Mouse (Mus musculus) splenic B cell, adult 2 months (primary cell): Measurements from ENCODE around the gene Bicral.
"Not testable (repeated sequence)": the region's sequence is repeated elsewhere in the genome, so short reads cannot be mapped to it uniquely, and the experiment has no call there.

ENCODE experiments used
- DNase-seq: peaks from one replicate; pipeline ENCODE4 v3.0.0-alpha.2; 2011; ENCODE audit warnings: low read depth, low spot score
- H3K27me3 ChIP-seq: 2 replicates; pipeline ENCODE4 v1.6.1; 2012; ENCODE audit warnings: mild to moderate bottlenecking, low read length, moderate library complexity, mixed read lengths; ENCODE audit not compliant: control insufficient read depth, poor library complexity, insufficient read depth, severe bottlenecking
- H3K36me3 ChIP-seq: 2 replicates; pipeline ENCODE4 v1.6.1; 2012; ENCODE audit warnings: mild to moderate bottlenecking, low read length, moderate library complexity, mixed read lengths; ENCODE audit not compliant: control insufficient read depth, poor library complexity, insufficient read depth, severe bottlenecking

Bicral gene

DNA sequence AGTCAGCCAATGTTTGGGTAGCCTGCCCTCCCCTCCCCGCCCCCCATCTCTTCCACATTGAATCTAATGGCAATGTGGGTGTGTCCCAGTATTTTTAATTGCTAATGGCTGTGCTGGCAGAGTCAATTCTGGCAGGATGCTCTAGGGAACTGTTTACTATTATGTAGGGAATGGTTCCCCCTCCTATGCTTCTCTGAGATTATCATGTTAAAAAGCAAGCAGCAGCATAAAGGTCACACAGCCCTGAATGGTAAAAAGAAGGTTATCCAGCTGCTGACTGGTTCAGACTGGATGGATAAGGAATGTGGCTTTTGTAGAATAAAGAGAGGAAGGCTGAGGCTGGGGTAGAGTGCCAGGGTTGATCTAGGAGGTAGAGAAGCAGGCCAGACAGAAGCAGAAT is 45.8 kb downstream of the Bicral start:
- Histone ChIP-seq H3K36me3 (peaks cover 23% of the 10 kb centered on the region), H3K27me3 (no peaks in the 10 kb centered on the region)
- DNase-seq, result no peak

DNA sequence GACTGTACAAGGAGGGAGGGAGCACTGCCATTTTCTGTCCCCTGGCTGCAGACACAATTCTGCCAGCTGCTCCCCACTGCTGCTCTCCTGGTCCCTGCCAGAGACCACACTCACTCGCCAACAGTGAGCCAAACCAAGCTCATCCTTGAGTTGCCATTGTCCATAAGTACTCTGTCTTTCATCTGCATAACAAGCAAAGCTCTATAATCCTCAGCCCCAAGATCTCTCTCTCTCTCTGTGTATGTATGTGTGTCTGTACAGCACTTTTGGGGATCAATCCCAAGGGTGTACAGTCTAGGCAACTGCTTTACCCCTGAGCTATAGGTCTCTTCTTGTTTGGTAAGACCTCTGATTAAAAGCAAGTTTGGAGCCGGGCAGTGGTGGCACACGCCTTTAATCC is 47.6 kb downstream of the Bicral start:
- peaks cover 30% of the 10 kb centered on the region for H3K36me3 ChIP-seq
- DNase-seq, result no peak
- H3K27me3 ChIP-seq, result no peaks in the 10 kb centered on the region

DNA sequence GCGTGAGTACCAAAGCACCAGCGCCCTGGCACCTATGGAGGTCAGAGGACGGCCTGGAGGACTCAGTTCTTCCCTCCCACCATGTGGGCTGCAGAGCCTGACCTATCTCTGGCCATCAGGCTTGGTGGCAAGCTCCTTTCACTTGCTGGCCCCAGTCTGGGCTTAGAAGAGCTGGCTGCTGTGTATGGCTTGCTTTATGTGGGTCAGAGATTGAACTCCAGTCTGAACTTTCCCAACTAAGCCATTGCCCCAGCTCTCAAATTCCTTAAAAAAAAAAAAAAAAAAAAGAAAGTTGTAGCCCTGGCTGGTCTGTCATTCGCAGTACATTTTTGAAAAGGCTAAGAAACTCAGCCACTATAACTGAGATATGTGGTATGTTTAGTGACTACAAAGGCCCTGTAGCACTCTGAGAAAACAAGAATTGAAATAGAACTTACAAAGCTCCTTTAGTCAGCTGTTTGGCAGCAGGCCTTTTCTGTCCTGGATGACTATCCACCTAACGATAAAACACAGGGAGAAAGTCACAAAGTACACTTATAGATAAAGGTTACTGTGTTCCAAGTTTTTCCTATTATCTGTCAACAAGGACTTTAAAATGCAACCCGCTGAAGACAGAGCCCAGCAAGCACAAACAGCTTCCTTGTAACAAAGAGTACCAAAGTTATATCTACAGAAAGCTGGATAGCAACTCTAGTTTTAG is 49.0 kb downstream of the Bicral start:
- Histone ChIP-seq H3K27me3 (no peaks in the 10 kb centered on the region), H3K36me3 (peaks cover 30% of the 10 kb centered on the region)
- no peak for DNase-seq

DNA sequence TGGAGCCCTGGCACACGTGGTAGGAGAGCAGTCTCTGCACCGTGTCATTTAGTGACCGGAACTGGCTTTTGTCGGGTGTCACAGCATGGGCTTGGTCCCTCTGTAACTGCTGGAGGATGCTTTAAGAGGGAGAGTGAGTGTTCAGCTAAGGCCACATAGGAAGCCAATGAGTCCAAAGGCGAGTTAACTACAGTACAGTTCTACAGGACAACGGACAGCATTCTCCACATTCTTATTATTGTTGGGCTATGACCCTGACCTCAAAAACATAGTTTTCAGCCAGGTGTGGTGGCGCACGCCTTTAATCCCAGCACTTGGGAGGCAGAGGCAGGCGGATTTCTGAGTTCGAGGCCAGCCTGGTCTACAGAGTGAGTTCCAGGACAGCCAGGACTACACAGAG is 49.9 kb downstream of the Bicral start:
- no peaks in the 10 kb centered on the region for H3K27me3 ChIP-seq
- peaks cover 29% of the 10 kb centered on the region for H3K36me3 ChIP-seq
- no peak for DNase-seq

DNA sequence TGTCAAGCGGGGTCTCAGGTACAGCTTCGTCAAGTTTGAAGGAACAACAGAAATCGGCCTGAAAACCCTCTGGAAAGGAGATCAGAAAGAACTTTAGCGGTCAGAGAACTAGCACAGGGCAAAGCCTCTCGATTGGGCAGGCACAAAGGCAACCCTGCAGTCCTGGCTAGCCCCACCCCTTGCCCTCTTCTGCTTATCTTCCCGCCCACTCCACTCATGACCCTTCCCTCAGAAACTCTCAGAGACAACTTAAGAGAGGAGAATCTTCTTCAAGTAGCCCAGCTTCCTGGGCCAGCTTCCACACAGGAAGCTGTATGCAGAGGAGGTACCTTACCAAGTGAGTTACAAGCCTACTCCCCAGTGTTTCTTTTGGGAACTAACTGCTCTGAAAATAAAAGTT is 56.5 kb downstream of the Bicral start:
- no peaks in the 10 kb centered on the region; the same call in 1 of the 2 replicates for H3K27me3 ChIP-seq
- no peak for DNase-seq
- H3K36me3 ChIP-seq, result peaks cover 21% of the 10 kb centered on the region

DNA sequence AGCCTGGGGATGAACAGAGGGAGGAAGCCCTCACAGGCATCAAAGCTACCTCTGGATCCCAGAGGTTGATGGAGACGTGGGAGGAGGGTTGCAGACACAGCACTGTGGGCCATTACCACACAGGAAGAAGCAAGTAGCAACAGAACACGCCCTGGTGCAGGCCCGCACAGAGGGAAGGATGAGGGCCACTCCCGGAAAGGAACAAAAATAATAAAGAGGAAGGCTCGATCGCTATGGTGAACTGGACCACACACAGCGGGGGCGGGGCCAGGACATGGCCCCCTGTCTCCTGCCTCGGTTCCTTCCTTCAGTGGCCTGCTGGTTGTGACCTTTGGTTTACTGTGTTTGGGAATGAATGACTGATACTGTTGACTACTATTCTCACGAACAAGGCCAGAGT is 58.6 kb downstream of the Bicral start:
- Histone ChIP-seq H3K27me3 (no peaks in the 10 kb centered on the region; the same call in 1 of the 2 replicates), H3K36me3 (peaks cover 17% of the 10 kb centered on the region)
- DNase-seq, result no peak

DNA sequence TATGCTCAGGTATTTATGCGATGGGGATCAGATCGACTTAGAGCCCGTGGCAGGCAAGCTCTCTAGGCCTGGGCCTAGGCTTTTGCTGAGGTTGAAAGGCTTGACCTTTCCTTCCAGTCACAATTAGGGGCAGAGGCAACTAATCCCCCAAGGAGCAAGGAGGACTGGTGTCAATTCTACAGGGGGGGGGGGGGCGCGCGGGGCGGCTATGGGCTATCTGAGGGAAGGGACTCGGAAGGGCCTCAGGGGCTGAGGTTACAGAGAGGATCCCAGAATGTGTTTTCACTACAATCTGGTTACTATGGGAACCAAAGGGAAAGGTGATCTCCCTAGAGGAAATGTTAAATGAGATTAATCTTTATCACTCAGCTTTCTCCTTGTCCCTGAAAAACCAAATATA is 60.9 kb downstream of the Bicral start:
- Histone ChIP-seq H3K27me3 (no peaks in the 10 kb centered on the region; the same call in 1 of the 2 replicates), H3K36me3 (peaks cover 16% of the 10 kb centered on the region)
- DNase-seq, result no peak

DNA sequence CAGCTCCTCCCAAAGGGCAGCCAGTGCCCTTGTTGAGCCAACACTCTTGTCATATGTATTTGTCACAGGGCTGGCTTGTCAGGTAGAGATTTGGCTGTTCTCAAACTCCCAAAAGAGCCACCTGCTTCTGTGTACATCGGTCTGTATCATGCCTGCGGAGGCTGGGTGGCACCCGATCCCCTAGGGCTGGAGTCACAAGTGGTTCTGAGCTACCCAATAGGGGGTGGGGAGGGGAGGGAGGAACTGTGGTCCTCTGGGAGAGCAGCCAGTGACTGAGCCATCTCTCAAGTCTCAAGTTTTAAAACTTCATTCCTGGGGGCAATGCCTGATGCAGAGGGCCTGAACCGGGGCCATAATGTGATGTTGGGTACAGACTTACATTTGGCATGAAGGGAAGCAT is 61.5 kb downstream of the Bicral start:
- Histone ChIP-seq H3K27me3 (no peaks in the 10 kb centered on the region; the same call in 1 of the 2 replicates), H3K36me3 (peaks cover 16% of the 10 kb centered on the region)
- DNase-seq, result no peak

DNA sequence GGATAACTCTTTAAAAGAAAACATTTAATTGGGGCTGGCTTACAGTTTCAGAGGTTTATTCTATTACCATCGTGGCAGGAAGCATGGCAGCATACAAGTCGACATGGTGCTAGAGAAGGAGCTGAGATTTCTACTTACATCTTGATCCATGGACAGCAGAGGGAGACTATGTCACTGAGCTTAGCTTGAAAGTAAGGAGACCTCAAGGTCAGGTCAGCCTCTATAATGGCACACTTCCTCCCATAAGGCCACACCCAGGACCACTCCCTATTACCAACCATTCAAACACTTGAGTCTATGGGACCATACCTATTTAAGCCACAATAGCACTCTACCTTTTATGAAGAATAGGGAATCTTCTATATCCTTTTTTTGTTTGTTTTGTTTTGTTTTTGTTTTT is 65.3 kb downstream of the Bicral start:
- Histone ChIP-seq H3K36me3 (peaks cover 5% of the 10 kb centered on the region; the same call in 1 of the 2 replicates), H3K27me3 (no peaks in the 10 kb centered on the region)
- DNase-seq, result no peak

DNA sequence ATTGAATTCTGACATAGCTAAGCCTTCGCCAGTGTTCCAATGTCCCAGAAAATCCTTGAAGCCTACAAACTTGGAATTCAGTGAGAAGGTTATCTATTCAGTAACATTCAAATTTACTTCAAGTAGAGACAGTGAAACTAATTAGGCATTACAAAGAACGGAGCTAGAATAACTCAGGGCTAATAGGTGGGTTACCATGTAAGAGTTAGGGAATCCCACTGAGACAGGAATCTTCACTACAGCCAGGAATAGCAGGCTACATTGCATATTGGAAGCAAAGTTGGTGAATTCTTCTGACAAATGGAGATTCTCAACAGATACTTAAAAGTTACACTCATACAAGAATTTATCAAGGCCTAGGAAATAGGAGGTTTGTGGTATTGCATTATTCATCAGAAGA is 70.3 kb downstream of the Bicral start:
- not testable (repeated sequence) for DNase-seq, H3K27me3 ChIP-seq, H3K36me3 ChIP-seq

DNA sequence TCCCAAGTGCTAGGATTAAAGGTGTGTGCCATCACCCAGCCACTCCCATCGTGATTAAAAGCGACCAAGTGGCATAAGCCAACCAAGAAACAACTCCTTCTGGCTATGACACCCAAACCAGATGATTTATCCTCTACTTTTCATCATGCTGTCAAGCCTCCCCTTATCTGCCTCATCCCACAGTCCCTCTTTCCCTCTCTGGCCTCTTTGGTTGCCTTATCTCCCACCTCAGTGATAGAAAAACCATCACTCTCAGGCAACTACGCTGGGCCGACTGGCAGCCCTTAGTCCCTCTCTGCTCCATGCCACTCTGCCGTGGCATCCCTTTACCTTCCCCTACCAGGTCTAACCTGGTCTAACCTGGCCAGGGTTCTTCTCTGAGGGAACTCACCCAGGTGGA is 71.3 kb downstream of the Bicral start:
- no peaks in the 10 kb centered on the region for H3K27me3 ChIP-seq
- no peaks in the 10 kb centered on the region for H3K36me3 ChIP-seq
- no peak for DNase-seq

DNA sequence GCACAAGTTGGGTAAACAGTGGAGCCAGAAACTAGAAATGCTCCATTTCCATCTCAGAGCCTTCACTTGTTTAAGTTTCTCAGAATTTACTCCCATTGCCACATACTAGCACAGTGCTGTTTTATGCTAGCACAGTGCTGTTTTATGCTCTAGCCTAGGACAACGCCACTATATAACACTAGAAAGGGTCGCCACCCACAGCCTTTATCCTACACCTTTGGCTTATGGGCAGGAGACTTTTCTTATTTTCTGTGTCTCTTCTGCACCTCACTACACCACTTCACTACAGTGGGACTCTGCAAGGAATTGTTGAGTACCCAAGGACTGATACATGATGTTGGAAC is 75.1 kb downstream of the Bicral start:
- H3K27me3 ChIP-seq, result no peaks in the 10 kb centered on the region
- H3K36me3 ChIP-seq, result peaks cover 5% of the 10 kb centered on the region
- DNase-seq, result no peak

DNA sequence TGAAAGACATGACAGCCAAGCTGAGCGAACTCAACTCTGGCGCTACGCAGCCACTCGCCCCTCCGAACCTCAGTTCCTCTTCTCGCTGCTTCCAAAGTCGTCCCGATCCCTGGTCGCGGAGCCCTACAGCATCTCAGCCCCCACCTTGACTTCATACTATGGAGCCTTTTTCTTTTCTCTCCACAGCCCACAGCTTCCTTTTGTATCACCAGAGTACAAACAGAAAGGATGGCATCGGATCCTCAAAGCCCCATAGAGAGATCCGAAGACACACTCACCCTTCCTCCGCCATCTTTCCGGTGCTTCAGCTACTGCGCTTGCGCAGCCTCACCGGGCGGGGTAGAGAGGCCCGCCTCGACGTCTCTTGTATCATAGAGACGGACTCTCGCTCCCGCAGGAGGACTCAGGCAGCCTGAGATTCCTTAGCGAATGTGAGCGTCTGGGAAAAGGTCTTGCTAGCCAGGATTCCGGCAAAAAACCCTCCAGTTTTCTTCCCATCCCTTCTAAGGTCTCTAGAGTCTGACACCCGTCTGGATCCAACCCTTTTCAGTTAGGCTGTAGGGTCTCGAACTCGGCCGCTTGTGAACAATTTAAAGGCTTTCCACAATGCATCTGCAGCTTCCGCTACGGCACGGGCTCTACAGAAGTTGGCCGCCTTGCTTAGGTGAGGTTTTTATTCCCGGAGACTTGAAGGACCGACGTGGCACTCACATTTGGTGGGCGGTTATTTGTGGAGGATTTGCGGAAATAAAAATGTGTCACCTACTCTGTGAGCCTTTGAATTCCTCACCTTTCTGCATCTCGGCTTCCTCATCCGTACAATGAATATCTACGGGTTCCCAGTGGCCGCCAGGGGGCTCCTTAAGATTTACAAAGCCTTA is 75.7 kb downstream of the Bicral start, which contains the start of gene Rpl7l1:
Rpl7l1 (minus strand) TSS at position 332 of the 881 bp plus-strand sequence.
- peak; percentile 94 for DNase-seq
- Histone ChIP-seq H3K27me3 (no peaks in the 10 kb centered on the region), H3K36me3 (peaks cover 11% of the 10 kb centered on the region)

DNA sequence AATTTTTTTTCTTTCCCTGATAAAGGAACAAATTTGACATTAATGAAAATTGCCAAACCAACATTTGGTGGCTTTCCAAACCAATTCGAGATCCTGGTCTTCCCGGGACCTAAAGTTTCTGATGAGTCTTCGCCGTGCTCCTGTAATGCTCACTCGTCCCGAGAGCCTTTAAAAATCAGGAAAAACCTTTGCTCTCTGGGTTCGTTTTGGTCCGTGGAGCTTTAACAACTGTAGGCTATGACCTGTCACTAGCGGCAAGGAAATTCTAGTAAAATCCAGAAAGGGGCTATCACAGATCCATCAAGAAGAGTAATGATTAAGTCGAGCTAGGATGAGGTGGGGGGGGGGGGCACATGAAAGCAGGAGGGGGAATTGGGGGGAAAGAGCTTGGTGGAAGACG is 76.4 kb downstream of the Bicral start:
- Histone ChIP-seq H3K27me3 (no peaks in the 10 kb centered on the region), H3K36me3 (peaks cover 11% of the 10 kb centered on the region)
- no peak for DNase-seq

DNA sequence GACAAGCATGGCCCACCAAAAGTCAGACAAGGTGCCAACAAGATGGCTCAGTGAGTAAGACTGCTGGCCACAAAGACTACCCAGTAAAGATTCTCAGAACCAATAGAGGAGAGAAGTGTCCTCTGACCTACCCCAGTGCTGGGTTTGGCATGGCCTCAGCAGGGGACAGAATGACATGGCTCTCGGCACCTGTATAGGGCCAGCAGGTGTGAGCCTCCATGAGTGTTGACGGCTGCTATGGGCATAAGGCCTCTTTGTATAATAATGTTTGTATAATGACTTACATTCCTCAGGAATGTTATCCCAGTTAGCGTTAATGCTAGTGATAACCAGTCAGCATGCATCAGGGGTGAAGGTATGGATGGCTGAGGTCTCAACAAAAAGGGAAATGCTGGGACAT is 82.2 kb downstream of the Bicral start:
- Histone ChIP-seq H3K27me3 (no peaks in the 10 kb centered on the region), H3K36me3 (peaks cover 11% of the 10 kb centered on the region)
- DNase-seq, result no peak
